Mouse (Mus musculus) B cell, adult (primary cell): ENCODE measurements around the gene H60c. TPM values are rescaled to one million over a fixed set of nuclear protein-coding genes. Genes with fewer than 3 reads are reported as not detected.

Experiments
- total RNA-seq: library from RNA; stranded (reverse); gene quantifications from 4 replicates; pipeline ENCODE4 v1.2.4, GENCODE M21; 2023; ENCODE audit not compliant: inconsistent age

The H60c gene
- not detected in 4 replicates for total RNA-seq

DNA sequence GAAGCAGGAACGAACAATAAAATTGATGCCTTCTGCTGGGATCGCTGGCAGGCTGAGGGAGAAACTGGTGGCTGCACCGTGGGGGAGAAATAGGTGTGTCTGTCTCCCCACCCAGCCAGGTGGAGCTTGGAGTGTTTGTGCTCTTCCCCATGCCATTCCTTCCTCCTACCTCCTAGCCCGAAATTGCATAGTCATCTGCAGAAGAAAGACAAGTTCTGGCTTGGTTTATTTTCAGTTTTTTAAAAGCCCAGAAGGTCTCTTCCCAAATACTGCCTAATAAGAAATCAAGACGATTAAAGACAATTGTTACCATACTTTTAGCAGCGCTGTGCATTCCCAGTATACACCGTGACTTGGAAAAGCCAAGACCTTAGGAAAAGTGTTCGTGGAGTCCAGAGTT is at the start of gene H60c:
H60c (minus strand) TSS at position 101 of the 400 bp plus-strand sequence.

Other genes with a start within 250 kb of the H60c start
- 0.19 to 0.42 TPM in 2 of 4 replicates, not detected in the others for gene Ppp1r14c, start 98.3 kb upstream of the H60c start, total RNA-seq